Mouse (Mus musculus) monocyte, adult 2 months (primary cell): ENCODE measurements at regions not wholly inside any gene's neighbourhood (a gene's known extent, or its start where the extent isn't known, plus 50 kb on each side); places are given as distances from the start of the nearest gene placed in this dataset.

Source experiments
- DNase-seq, 2 experiments: peaks; one replicate each; pipeline ENCODE4 v3.0.0; 2022; ENCODE audit warnings: low spot score in 2 of 2, low read depth in 1 of 2

DNA sequence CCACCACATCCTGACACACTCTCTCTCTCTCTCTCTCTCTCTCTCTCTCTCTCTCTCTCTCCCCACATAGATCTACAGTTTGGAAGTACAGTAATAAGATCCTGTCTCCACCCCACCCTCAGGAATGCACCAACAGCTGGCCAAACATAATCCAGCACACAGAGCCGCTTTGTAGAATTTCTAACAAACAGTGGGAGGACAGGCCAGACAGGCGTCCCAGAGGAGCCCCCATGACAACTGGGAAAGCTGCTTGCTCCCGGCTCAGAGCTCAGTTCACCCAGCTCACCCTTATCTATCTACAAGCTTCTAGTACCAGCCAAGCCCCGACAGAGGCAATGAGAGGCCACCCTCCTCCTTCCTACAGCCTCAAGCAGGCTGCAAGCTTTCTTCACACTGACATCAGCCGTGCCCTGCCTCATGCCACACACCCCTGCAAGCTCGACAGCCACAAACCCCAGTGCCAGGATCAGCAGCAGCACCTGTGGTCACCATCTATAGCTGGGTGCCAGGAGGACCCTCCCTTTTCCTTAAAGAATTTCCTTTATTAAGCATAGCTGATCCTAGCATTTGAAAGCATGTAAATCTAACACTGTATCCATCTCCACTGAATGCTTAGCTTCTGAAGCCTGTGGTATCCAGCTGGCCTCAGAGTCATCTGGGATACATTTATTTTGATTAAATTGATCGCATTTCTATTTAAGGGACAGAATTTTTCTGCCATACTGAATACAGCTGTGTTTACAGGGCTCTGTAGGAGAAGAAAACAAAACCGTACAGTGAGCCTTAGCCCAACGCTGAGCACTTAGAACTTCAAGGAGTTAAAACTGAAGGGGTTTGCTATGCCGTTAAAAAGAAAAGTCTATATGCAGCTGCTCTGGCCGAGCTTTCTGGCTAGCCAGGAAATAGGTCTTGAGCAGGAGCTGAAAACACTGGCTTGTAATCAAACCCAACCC lies 160.9 kb downstream of the Gm11361 start:
- DNase-seq = no peak

DNA sequence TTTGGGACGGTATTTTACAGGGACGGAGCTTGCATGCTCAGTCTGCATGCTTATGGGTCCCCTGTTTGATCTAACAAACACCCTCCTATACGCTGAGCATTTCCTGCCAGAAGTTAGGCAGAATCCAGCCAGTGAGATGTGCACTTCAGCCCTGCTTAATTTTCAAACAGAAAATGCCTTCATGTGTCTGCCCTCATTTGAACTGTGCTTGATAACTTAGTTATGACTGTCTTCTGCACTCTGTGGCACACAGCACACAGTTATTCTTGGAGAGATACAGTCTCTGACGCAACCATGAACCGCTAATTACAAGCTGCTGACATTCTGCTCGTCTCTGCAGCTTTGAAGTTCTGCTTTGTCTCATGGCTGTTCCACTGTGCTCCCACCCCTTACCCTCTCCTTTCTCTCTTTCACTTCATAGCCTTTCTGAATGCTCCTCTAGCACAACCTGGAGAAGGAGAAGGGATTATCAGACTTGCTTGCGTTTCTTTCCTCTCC lies 160.2 kb downstream of the Gm11361 start:
- DNase-seq = no peak

DNA sequence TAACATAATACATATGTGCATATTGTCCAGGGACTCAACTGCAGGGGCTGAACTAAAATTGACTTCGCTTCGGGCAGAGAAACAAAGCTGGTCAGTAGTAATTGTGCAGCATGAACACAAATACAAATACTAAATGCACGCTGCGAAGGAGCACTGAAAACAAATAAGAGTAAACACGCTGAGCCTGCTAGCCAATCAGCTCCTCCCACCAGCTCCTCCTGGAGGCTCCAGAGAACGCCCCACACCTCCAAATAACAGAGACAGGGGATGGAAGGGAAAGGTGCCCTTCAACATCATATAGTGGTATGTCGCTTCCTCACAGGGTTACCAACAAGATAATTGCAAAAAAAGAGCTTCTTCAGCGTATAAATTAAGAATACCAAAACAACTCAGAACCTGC lies 159.6 kb downstream of the Gm11361 start:
- no peak for DNase-seq

DNA sequence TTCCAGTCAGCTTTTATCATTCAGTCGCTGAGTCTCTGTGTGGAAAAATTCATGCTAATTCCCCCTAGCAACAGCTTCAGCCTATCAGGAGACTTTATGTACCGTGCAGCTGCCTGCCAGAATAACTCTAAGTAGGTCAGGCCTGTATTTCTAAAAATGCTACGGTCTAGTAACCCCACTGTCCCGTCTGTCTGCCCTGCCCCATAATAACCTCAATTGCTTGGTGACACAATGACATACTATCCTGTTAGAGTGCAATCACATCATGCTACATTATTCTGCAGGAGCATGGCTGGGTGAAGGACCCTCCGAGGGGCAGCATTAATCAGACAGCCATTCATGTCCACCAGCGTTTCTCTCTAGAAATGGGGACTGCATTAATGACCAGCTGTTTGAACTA lies 158.9 kb downstream of the Gm11361 start:
- DNase-seq = no peak

DNA sequence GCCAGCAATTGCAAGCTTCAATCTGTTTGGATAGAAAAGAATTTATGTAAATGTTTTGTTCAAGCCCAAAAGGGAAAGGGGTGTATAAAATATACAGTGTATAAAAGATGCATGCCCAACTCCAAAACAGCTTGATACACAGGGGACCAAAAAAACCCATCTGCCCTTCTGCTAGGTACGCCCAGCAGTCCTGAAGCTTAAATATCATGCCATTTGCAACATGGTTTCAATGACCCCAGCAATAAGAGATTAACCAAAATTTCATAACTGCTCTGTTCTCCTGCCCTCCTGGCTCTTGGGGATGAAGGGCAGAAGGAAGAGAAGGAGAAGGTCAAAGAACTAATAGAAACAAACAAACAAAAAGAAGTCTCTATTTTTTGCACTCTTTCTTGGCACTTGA lies 158.4 kb downstream of the Gm11361 start:
- no peak for DNase-seq

DNA sequence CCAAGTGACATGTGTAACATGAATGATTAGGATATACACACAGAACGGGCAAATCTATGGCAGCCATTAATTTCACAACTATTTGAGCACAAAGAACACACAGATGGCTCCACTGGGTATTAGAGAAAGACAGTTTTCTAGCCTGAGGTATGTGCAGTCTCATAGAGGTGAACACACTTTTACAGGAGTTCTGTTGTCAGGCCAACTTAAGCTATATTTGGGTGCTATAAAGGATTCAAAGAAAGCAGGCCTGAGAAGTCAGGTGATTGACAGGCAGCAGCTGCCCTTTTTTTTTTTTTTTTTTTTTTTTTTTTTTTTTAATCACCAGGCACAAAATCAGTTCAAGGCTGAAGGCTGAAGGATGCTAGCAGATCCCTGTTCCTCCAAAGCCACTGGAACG lies 153.0 kb downstream of the Gm11361 start:
- no peak for DNase-seq

DNA sequence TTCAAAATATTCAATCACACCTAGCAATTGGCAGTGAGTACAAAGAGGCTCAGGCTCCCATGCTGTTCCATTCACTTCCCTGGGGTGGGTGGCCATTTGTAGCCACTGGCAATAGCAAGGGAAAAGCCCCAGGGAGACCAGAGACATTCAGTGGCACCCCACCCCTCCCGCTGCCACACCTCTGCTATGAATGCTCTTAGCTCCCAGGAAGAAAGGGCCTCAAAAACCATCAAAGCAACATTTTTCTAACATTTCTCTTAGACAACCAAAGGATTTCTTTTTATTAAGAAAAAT lies 152.2 kb downstream of the Gm11361 start:
- DNase-seq = no peak

DNA sequence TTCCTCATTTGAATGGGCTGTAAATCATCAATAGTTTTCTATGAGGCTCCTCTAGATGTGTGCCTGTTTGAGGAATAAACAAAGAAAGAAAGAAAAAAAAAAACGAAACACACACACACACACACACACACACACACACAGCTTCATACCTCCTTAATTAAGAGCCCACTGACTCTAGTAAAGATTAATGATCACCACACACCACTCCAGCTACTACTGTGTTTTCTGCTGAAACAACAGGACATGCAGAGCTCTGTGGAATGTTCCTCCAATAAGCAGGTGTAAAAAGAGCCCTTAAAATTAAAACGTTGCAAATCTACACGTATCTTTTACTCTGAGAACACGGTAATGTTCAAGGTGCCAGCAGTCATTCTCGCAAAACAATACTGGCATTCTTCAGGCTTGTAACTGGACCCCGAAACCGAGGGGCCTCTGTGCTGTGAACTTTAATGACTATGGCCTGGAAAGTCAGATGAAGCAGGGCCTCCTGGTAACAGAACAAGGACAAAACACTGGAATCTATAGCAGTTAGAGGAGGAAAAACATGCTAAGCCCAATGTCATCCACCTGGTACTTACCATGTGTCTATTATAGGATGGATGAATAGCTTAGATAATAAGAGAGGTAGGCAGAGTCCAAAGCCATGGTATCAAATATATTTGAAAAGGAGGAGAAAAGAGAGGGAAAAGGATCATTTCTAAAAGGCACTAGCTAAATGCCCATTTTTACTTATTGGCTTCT lies 151.7 kb downstream of the Gm11361 start:
- DNase-seq = no peak

DNA sequence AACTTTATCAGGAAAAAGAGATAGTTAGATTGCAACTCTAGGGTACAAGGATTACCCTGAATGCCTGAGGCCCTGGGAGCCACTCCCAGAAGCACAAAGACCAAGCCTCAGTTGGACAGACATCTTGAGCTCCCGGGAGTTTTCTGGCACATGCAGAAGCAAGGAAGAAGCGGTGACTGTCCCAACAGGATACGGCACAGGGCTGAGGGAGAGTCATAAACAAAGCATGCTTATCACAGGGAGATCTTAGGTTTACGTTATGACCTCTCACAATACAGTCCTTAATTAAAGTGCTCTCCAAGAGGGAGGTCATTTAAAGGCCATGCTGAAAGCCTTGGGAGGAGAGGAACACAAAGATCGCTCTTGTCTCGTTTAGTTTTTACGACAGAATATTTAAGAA lies 143.1 kb downstream of the Gm11361 start:
- DNase-seq = no peak
